Mouse (Mus musculus) forebrain, postnatal 0 days (tissue): ENCODE measurements at regions not wholly inside any gene's neighbourhood (a gene's known extent, or its start where the extent isn't known, plus 50 kb on each side); places are given as distances from the start of the nearest gene placed in this dataset.

ENCODE experiments used
- ATAC-seq: fragments of 200-750 bp; cut with Nextera tagmentation; 2 replicates; pipeline ENCODE4 v1.8.0; 2017; ENCODE audit warnings: mild to moderate bottlenecking, moderate library complexity
- DNase-seq: peaks from one replicate; pipeline ENCODE4 v3.0.0-alpha.2; 2015
- H3K27ac ChIP-seq: fragments of 300-500 bp; sonication (generic); 2 replicates; pipeline ENCODE4 v1.5.1; 2014; ENCODE audit warnings: low read depth, mild to moderate bottlenecking, antibody characterized with exemption, low read length, moderate library complexity, mixed read lengths
- H3K27me3 ChIP-seq: fragments of 300-500 bp; sonication (generic); 2 replicates; pipeline ENCODE4 v1.6.1; 2014; ENCODE audit warnings: mild to moderate bottlenecking, low read length, mixed read lengths; ENCODE audit not compliant: insufficient read depth
- H3K36me3 ChIP-seq: fragments of 300-500 bp; sonication (generic); 2 replicates; pipeline ENCODE4 v1.6.1; 2014; ENCODE audit warnings: mild to moderate bottlenecking, moderate library complexity; ENCODE audit not compliant: insufficient read depth
- H3K4me1 ChIP-seq: fragments of 300-500 bp; sonication (generic); 2 replicates; pipeline ENCODE4 v1.6.1; 2014; ENCODE audit warnings: antibody characterized with exemption; ENCODE audit not compliant: insufficient read depth
- H3K4me2 ChIP-seq: fragments of 300-500 bp; sonication (generic); 2 replicates; pipeline ENCODE4 v1.6.1; 2014; ENCODE audit warnings: low read depth, mild to moderate bottlenecking, moderate library complexity
- H3K4me3 ChIP-seq: fragments of 300-500 bp; sonication (generic); 2 replicates; pipeline ENCODE4 v1.5.1; 2014; ENCODE audit warnings: low read depth, low read length, mixed read lengths
- H3K9ac ChIP-seq: fragments of 300-500 bp; sonication (generic); 2 replicates; pipeline ENCODE4 v1.6.1; 2014; ENCODE audit warnings: mild to moderate bottlenecking
- H3K9me3 ChIP-seq: fragments of 300-500 bp; sonication (generic); 2 replicates; pipeline ENCODE4 v1.6.1; 2016; ENCODE audit warnings: low read length
- CTCF ChIP-seq: sonication (generic); IDR thresholded peaks from 2 replicates; pipeline ENCODE4 v1.5.1; 2016; ENCODE audit warnings: antibody characterized with exemption, control low read depth, low read depth
- WGBS: fragments of 180-500 bp; shearing (Covaris S2); extraction: QIAGEN DNeasy Blood & Tissue Kit; methylation state at CpG from one replicate; pipeline ENCODE4 v1.1.7; 2014; 5-methylcytosine and 5-hydroxymethylcytosine counted together

GRCm38 (mm10) chr15:36412016-36412415 is 595.6 kb downstream of the Zfp706 start:
- Histone ChIP-seq H3K4me2 (no peak overlapping the region), H3K27me3 (no peaks in the 10 kb centered on the region), H3K4me3 (no peak overlapping the region), H3K36me3 (no peaks in the 10 kb centered on the region), H3K9me3 (no peaks in the 10 kb centered on the region), H3K9ac (no peak overlapping the region), H3K27ac (no peak overlapping the region), H3K4me1 (no peaks in the 10 kb centered on the region)
- no peak for TF ChIP-seq CTCF
- WGBS = 91% methylated on average over 3 of the region's 3 CpGs
- ATAC-seq = no peak
- no peak for DNase-seq

- H3K27ac ChIP-seq = no peak overlapping the region
- DNase-seq (no peak), ATAC-seq (no peak)
- no peaks in the 10 kb centered on the region for H3K27me3 ChIP-seq
- 80% methylated on average over 3 of the region's 3 CpGs for whole genome bisulfite sequencing
- no peak for TF ChIP-seq CTCF
- no peaks in the 10 kb centered on the region for H3K9me3 ChIP-seq
- H3K9ac ChIP-seq = no peak overlapping the region
- H3K4me3 ChIP-seq = no peak overlapping the region
- no peak overlapping the region for H3K4me2 ChIP-seq
- H3K4me1 ChIP-seq = no peaks in the 10 kb centered on the region
- no peaks in the 10 kb centered on the region for H3K36me3 ChIP-seq
These were observed 602.1 kb downstream of the Zfp706 start for GRCm38 (mm10) chr15:36405446-36405845.

- Histone ChIP-seq H3K27ac (no peak overlapping the region), H3K27me3 (no peaks in the 10 kb centered on the region), H3K9ac (no peak overlapping the region), H3K9me3 (no peaks in the 10 kb centered on the region), H3K4me3 (no peak overlapping the region), H3K36me3 (no peaks in the 10 kb centered on the region), H3K4me2 (no peak overlapping the region), H3K4me1 (0 out of 2 replicates have a peak, but pooled peaks cover 3% of the 10 kb centered on the region)
- DNase-seq (no peak), ATAC-seq (no peak)
- 80% methylated on average over 6 of the region's 6 CpGs for WGBS
- no peak for TF ChIP-seq CTCF
These were observed 604.0 kb downstream of the Zfp706 start for GRCm38 (mm10) chr15:36403336-36404119.

- Histone ChIP-seq H3K27ac (no peak overlapping the region), H3K9me3 (no peaks in the 10 kb centered on the region), H3K36me3 (no peaks in the 10 kb centered on the region), H3K4me3 (no peak overlapping the region), H3K9ac (no peak overlapping the region), H3K4me2 (no peak overlapping the region), H3K27me3 (no peaks in the 10 kb centered on the region), H3K4me1 (0 out of 2 replicates have a peak, but pooled peaks cover 3% of the 10 kb centered on the region)
- no peak for ATAC-seq
- TF ChIP-seq CTCF = no peak
- no peak for DNase-seq
- WGBS = 94% methylated on average over 1 of the region's 1 CpGs
These were observed 605.5 kb downstream of the Zfp706 start for GRCm38 (mm10) chr15:36402051-36402450.

GRCm38 (mm10) chr15:36400311-36400840 is 607.2 kb downstream of the Zfp706 start:
- no peak overlapping the region for H3K4me2 ChIP-seq
- no peaks in the 10 kb centered on the region for H3K36me3 ChIP-seq
- no peaks in the 10 kb centered on the region for H3K27me3 ChIP-seq
- H3K9ac ChIP-seq = no peak overlapping the region
- no peak for DNase-seq
- H3K27ac ChIP-seq = no peak overlapping the region
- no peaks in the 10 kb centered on the region for H3K9me3 ChIP-seq
- 0 out of 2 replicates have a peak, but pooled peaks have one; percentile 15 for ATAC-seq
- TF ChIP-seq CTCF = no peak
- H3K4me1 ChIP-seq = 0 out of 2 replicates have a peak, but pooled peaks cover 3% of the 10 kb centered on the region
- 25% methylated on average over 9 of the region's 9 CpGs for WGBS
- no peak overlapping the region for H3K4me3 ChIP-seq

GRCm38 (mm10) chr15:36399355-36400012 is 608.1 kb downstream of the Zfp706 start:
- no peak overlapping the region for H3K27ac ChIP-seq
- no peak for ATAC-seq
- no peaks in the 10 kb centered on the region for H3K27me3 ChIP-seq
- no peak for DNase-seq
- H3K4me1 ChIP-seq = 0 out of 2 replicates have a peak, but pooled peaks cover 3% of the 10 kb centered on the region
- H3K9me3 ChIP-seq = no peaks in the 10 kb centered on the region
- H3K36me3 ChIP-seq = no peaks in the 10 kb centered on the region
- H3K9ac ChIP-seq = no peak overlapping the region
- no peak overlapping the region for H3K4me3 ChIP-seq
- WGBS = 34% methylated on average over 7 of the region's 7 CpGs
- TF ChIP-seq CTCF = no peak
- no peak overlapping the region for H3K4me2 ChIP-seq
